Mouse (Mus musculus): ENCODE measurements around the gene Gm37240. TPM values are rescaled to one million over a fixed set of nuclear protein-coding genes. Genes with fewer than 3 reads are reported as not detected.

Gene Gm37240
- polyA plus RNA-seq, 1 experiment from 2014 or later = 3.2 TPM

MicroRNAs within 50 kb of the gene (microRNA counts, 519-probe panel; counts per million panel counts)
- microRNA mmu-miR-466k = not detected

Small RNA genes within 50 kb of the gene (microRNA-seq; reads per million reads assigned to microRNA genes)
- not detected for gene Mir466k (ENCODE audit: borderline number of aligned reads)

Other genes starting within 250 kb of the Gm37240 start
- 1.6 TPM in 2 replicates for gene Fam160a1, start 70.2 kb downstream of the Gm37240 start, polyA plus RNA-seq (2014; fragmentation: Nextera tagmentation; extraction: Ambion mirVana)
- gene Glt28d2, start within 50 bp of the Gm37240 start, polyA plus RNA-seq (2014; fragmentation: Nextera tagmentation; extraction: Ambion mirVana) = 0.86 and 0.94 TPM in 2 replicates
- gene Sh3d19, start 83.6 kb upstream of the Gm37240 start, polyA plus RNA-seq (2014; fragmentation: Nextera tagmentation; extraction: Ambion mirVana) = 15.7 and 20.0 TPM in 2 replicates
- gene Prss48, start 115.0 kb upstream of the Gm37240 start, polyA plus RNA-seq (2014; fragmentation: Nextera tagmentation; extraction: Ambion mirVana) = not detected in 2 replicates